Mouse (Mus musculus) stomach, embryonic 14.5 days (tissue): ENCODE measurements around the gene Nsun5. TPM values are rescaled to one million over a fixed set of nuclear protein-coding genes. Genes with fewer than 3 reads are reported as not detected.
A peak's percentile ranks its signal among the peaks of the same experiment; 100 is the strongest.

ENCODE experiments used
- ATAC-seq: fragments of 200-750 bp; cut with Nextera tagmentation; 2 replicates; pipeline ENCODE4 v1.8.0; 2017; ENCODE audit warnings: low read depth, moderate TSS enrichment; ENCODE audit not compliant: insufficient number of reproducible peaks, insufficient read depth, low FRiP score
- H3K27ac ChIP-seq: fragments of 300-500 bp; sonication (generic); 2 replicates; pipeline ENCODE4 v1.5.1; 2014; ENCODE audit warnings: mild to moderate bottlenecking, low read length, moderate library complexity, mixed read lengths
- H3K27me3 ChIP-seq: fragments of 300-500 bp; sonication (generic); 2 replicates; pipeline ENCODE4 v1.6.1; 2014; ENCODE audit warnings: low read length, control low read depth, mixed read lengths; ENCODE audit not compliant: control insufficient read depth, insufficient read depth
- H3K36me3 ChIP-seq: fragments of 300-500 bp; sonication (generic); 2 replicates; pipeline ENCODE4 v1.6.1; 2014; ENCODE audit warnings: mild to moderate bottlenecking, control low read depth, low read length, moderate library complexity, mixed read lengths; ENCODE audit not compliant: control insufficient read depth, insufficient read depth
- H3K4me1 ChIP-seq: fragments of 300-500 bp; sonication (generic); 2 replicates; pipeline ENCODE4 v1.6.1; 2014; ENCODE audit warnings: low read length, control low read depth, mixed read lengths; ENCODE audit not compliant: control insufficient read depth, insufficient read depth
- H3K4me2 ChIP-seq: fragments of 300-500 bp; sonication (generic); replicated peaks from 2 replicates; pipeline ENCODE4 v1.6.1; 2014; ENCODE audit warnings: low read depth, low read length, control low read depth
- H3K4me3 ChIP-seq: fragments of 300-500 bp; sonication (generic); 2 replicates; pipeline ENCODE4 v1.5.1; 2014; ENCODE audit warnings: low read depth, low read length, control low read depth
- H3K9ac ChIP-seq: fragments of 300-500 bp; sonication (generic); replicated peaks from 2 replicates; pipeline ENCODE4 v1.6.1; 2014; ENCODE audit warnings: low read depth, mild to moderate bottlenecking, control low read depth, low read length, moderate library complexity, mixed read lengths
- H3K9me3 ChIP-seq: fragments of 300-500 bp; sonication (generic); 2 replicates; pipeline ENCODE4 v1.6.1; 2016; ENCODE audit warnings: low read depth, low read length, control low read depth; ENCODE audit not compliant: control insufficient read depth
- WGBS: fragments of 180-500 bp; shearing (Covaris S2); extraction: QIAGEN DNeasy Blood & Tissue Kit; methylation state at CpG from one replicate; pipeline ENCODE4 v1.1.7; 2014; 5-methylcytosine and 5-hydroxymethylcytosine counted together
- polyA plus RNA-seq: library from polyadenylated mRNA; unstranded; fragments of >200 nt; fragmentation: Nextera tagmentation; extraction: Ambion mirVana; gene quantifications from 2 replicates; pipeline ENCODE4 v1.2.1, GENCODE M21; 2014

Gene Nsun5
- 26.1 and 27.8 TPM in 2 replicates for polyA plus RNA-seq

- Histone ChIP-seq H3K4me2 (peak within 1 kb of the TSS; percentile 72), H3K9me3 (no peaks in the 10 kb centered on the region), H3K9ac (peak within 1 kb of the TSS; percentile 86), H3K4me3 (peak within 1 kb of the TSS; percentile 98), H3K36me3 (peaks cover 26% of the 10 kb centered on the region), H3K27ac (peak within 1 kb of the TSS; percentile 82), H3K27me3 (no peaks in the 10 kb centered on the region), H3K4me1 (peaks cover 9% of the 10 kb centered on the region; the same call in 1 of the 2 replicates)
- ATAC-seq: peak; percentile 72
- WGBS: under 1% methylated on average over 64 of the region's 64 CpGs
These were observed at the start of gene Nsun5 for GRCm38 (mm10) chr5:135369787-135370654. Gene Nsun5 (plus strand): TSS chr5:135369953.

DNA sequence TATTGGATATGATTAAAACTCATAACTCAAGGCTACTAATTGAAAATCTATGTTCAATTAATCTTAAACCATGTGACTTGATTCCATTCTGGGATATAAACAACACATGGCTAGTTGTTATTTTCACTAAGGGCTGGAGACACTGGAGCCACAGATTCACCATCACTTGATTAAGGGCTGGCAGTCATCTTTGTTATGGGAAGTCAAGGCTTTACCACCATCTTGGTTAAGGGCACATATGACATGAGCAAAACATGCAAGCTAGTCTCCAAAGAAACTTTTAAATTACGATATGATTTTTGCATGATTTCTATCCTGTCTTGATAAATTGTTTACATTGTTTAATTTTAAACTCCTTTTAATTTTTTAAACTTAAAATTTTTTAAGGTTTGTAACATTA, 47.6 kb upstream of the Nsun5 start:
- 83% methylated on average over 1 of the region's 1 CpGs for WGBS
- Histone ChIP-seq H3K27ac (no peak overlapping the region), H3K27me3 (no peaks in the 10 kb centered on the region), H3K9me3 (no peaks in the 10 kb centered on the region), H3K9ac (no peak overlapping the region), H3K36me3 (no peaks in the 10 kb centered on the region), H3K4me1 (no peaks in the 10 kb centered on the region), H3K4me3 (no peak overlapping the region), H3K4me2 (no peak overlapping the region)
- ATAC-seq: no peak

GRCm38 (mm10) chr5:135326121-135326659, 43.6 kb upstream of the Nsun5 start:
- no peaks in the 10 kb centered on the region for H3K4me1 ChIP-seq
- H3K27ac ChIP-seq: no peak overlapping the region
- ATAC-seq: no peak
- H3K9ac ChIP-seq: no peak overlapping the region
- no peaks in the 10 kb centered on the region for H3K9me3 ChIP-seq
- 34% methylated on average over 3 of the region's 3 CpGs for WGBS
- H3K27me3 ChIP-seq: no peaks in the 10 kb centered on the region
- H3K36me3 ChIP-seq: no peaks in the 10 kb centered on the region
- no peak overlapping the region for H3K4me3 ChIP-seq
- no peak overlapping the region for H3K4me2 ChIP-seq

DNA sequence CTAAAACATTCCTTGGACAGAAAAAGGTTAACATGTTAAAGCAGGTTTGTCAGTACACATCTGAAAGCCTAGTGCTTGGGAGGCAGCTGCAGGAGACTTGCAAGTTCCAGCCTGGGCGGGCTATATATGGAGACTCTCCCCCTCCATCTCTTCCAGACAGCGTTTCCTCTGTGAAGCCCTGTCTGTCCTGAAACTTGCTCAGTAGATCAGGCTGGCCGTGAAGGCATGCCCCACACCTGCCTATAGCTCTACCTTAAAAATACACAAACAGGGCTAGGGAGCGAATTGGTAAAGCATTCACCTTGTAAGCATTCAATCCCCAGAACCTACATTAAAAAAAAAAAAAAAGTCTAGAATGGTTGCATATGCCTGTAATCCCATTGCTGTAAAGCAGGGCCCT, 40.3 kb upstream of the Nsun5 start:
- no peaks in the 10 kb centered on the region for H3K9me3 ChIP-seq
- no peak overlapping the region for H3K4me2 ChIP-seq
- no peak overlapping the region for H3K4me3 ChIP-seq
- no peaks in the 10 kb centered on the region for H3K27me3 ChIP-seq
- no peak overlapping the region for H3K9ac ChIP-seq
- H3K36me3 ChIP-seq: no peaks in the 10 kb centered on the region
- ATAC-seq: no peak
- no peak overlapping the region for H3K27ac ChIP-seq
- no peaks in the 10 kb centered on the region for H3K4me1 ChIP-seq
- 79% methylated on average over 4 of the region's 4 CpGs for WGBS

DNA sequence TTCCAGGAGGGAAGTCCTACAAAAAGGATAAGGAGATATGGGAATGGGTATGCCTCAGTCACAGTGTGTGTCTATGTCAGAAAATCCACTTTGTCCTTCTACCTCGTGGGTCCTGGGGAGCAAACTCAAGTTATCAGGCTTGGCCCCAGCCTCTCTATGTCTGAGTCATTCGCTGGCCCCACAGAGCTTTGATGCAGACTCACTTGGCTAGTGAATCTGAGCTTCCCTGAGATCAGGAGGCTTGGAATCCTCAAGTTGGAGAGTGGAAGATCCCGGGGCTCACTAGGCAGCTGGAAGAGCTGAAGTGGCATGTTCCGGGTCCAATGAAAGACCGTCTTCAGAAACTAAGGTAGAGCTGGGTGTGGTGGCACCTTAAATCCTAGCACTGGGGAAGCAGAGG, 39.6 kb upstream of the Nsun5 start:
- WGBS: 84% methylated on average over 5 of the region's 5 CpGs
- ATAC-seq: no peak
- H3K27me3 ChIP-seq: no peaks in the 10 kb centered on the region
- H3K36me3 ChIP-seq: no peaks in the 10 kb centered on the region
- H3K4me2 ChIP-seq: no peak overlapping the region
- no peak overlapping the region for H3K4me3 ChIP-seq
- no peak overlapping the region for H3K27ac ChIP-seq
- no peaks in the 10 kb centered on the region for H3K9me3 ChIP-seq
- no peak overlapping the region for H3K9ac ChIP-seq
- no peaks in the 10 kb centered on the region for H3K4me1 ChIP-seq

DNA sequence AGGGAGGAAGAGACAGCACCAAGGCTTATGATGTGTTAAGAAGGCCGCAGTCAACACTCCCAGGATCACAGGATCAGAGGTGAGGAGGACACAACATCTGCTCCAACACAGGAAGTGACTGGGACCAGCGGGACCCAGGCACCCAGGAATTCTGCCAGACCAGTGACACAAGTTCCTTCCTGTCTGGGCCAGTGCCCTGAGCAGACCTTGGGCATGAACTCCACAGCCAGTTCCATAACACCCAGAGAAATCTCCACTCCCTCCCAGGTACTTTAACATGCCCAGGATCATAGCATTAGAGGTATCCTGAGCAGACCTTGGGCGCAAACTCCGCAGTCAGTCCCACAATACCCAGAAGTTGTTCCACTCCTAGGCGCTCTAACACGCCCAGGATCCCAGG, 38.6 kb upstream of the Nsun5 start:
- H3K9me3 ChIP-seq: no peaks in the 10 kb centered on the region
- H3K4me1 ChIP-seq: no peaks in the 10 kb centered on the region
- H3K4me2 ChIP-seq: no peak overlapping the region
- no peaks in the 10 kb centered on the region for H3K27me3 ChIP-seq
- 83% methylated on average over 6 of the region's 6 CpGs for WGBS
- H3K9ac ChIP-seq: no peak overlapping the region
- ATAC-seq: no peak
- no peak overlapping the region for H3K4me3 ChIP-seq
- no peak overlapping the region for H3K27ac ChIP-seq
- H3K36me3 ChIP-seq: no peaks in the 10 kb centered on the region

DNA sequence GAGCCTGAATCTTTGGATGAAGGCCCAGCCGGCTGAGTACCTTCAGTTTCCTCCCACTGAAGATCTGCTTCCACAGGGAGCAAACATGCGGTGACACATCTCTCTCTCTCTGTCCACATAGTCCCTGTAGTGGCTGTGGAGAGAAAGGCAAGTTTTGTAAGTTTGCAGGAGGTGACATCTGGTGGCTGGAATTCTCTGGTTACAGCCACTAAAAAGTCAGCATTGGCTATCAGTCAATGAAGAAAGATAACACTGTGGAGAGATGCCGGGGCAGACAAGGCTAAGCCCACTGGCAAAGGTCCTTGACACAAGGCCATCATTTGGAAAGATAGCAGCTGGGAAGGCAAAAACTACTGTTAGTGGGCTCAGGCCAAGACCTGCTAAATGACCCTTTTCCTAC, 32.2 kb upstream of the Nsun5 start:
- Histone ChIP-seq H3K9ac (no peak overlapping the region), H3K27me3 (no peaks in the 10 kb centered on the region), H3K9me3 (no peaks in the 10 kb centered on the region), H3K4me3 (no peak overlapping the region), H3K36me3 (no peaks in the 10 kb centered on the region), H3K4me1 (no peaks in the 10 kb centered on the region), H3K4me2 (no peak overlapping the region), H3K27ac (no peak overlapping the region)
- no peak for ATAC-seq
- 35% methylated on average over 3 of the region's 3 CpGs for WGBS

GRCm38 (mm10) chr5:135345989-135346388, 23.8 kb upstream of the Nsun5 start:
- Histone ChIP-seq H3K4me3 (no peak overlapping the region), H3K27me3 (no peaks in the 10 kb centered on the region), H3K36me3 (no peaks in the 10 kb centered on the region), H3K9me3 (peaks cover 6% of the 10 kb centered on the region; the same call in 1 of the 2 replicates), H3K4me1 (no peaks in the 10 kb centered on the region), H3K4me2 (no peak overlapping the region), H3K27ac (no peak overlapping the region), H3K9ac (no peak overlapping the region)
- WGBS: 85% methylated on average over 7 of the region's 7 CpGs
- ATAC-seq: no peak
